Mouse (Mus musculus): ENCODE results near the gene Zfp975.
"Not testable (repeated sequence)": the region's sequence is repeated elsewhere in the genome, so short reads cannot be mapped to it uniquely, and the experiment has no call there.

Gene Zfp975

DNA sequence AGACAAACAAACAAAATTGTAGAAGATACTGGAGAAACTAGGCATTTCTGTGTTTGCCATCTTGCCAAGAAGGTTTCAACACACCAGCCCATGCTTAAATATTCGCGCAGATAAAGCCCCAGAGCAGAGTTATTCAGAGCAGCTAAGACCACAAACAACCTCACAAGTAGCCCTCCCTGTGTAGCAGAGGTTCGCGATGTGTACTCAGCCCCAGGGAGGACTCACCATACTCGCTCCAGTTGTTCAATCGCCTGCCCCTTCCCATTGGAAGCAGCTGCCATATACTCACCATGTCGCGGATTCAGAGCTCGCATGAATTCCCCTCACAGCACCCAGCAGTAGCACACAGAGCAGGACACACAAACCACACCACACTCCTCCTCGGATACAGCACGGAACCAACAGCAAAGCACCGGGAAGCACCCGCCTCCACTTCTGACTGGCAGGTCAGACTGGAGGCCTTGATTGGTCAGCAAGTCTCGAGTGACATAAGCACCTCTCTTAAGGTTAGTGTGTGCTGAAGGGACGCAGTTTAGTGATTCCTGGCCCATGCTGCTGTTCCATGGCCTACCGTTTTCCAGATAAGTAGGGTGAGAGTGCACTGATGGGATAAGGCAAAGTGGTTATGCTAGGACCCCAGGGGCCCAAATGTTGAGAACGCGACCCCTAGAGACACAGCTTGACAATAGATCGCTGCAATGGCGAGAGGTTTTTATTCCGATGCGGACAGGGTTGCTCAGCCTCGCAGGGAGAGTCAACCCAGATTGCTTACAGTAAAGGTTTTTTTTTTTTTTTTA lies at the start of gene Zfp975:
Gene Zfp975 (minus strand): TSS at position 381 of the 797 bp plus-strand sequence.
- DNase-seq (ENCODE audit: low spot score): peak; percentile 78

DNA sequence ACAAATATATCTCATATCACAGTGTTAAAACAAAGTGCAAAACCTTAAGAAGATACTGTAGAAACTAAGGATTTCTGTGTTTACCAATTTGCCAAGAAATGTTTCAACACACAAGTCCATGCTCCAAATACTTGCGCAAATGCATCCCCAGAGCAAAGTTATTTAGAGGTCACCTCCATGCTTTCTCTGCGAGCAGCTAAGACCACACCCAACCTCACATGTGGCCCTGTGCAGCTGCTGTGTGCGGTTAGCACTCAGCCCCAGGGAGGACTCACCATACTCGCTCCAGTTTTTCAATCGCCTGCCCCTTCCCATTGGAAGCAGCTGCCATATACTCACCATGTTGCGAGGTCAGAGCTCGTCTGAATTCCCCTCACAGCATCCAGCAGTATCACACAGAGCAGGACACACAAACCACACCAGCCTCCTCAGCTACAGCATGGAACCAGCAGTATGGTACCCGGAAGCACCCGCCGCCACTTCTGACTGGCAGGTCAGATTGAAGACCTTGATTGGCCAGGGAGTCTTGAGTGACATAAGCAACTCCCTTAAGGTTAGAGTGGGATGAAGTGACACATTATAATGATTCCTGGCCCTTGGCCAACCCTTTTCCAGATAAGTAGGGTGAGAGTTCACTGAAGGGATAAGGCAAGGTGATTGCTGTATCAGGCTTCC lies 46.1 kb upstream of the Zfp975 start:
- DNase-seq (ENCODE audit: low spot score): no peak

DNA sequence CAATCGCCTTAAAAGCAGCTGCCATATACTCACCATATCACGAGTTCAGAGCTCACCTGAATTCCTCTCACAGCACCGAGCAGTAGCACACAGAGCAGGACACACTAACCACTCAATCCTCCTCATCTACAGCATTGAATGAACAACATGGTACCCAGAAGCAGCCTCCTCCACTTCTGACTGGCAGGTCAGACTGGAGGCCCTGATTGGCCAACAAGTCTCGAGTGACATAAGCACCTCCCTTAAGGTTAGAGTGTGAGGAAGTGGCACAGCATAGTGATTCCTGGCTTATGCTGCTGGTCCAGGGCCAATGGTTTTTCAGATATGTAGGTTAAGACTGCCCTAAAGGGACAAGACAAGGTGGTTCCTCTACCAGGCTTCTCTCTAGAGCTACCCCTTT lies 34.4 kb upstream of the Zfp975 start, which contains the start of gene Gm17067:
Gene Gm17067 (minus strand): TSS at position 101 of the 400 bp plus-strand sequence.
- not testable (repeated sequence) for DNase-seq (ENCODE audit: low spot score)

DNA sequence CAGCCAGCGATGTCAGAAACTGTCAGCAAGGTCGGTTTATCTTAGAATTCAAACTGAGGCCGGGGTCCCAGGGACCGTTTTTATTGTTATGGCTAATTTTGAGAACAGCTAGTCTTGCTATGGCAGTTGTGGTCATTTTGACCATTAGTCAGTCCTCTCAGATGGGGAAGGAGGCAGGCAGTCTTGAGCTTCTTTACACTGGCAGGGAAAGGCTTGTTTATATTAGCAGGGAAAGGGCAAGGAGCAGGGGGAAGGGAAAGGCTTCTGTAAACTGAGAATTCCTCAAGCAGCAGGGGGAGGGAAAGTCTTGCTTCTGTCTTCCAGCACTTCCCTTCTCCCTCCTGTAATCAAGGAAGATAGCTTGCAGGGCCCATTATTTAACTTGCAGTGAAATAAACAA lies 709 bp upstream of the Zfp975 start:
- peak; percentile 9 for DNase-seq (ENCODE audit: low spot score)

DNA sequence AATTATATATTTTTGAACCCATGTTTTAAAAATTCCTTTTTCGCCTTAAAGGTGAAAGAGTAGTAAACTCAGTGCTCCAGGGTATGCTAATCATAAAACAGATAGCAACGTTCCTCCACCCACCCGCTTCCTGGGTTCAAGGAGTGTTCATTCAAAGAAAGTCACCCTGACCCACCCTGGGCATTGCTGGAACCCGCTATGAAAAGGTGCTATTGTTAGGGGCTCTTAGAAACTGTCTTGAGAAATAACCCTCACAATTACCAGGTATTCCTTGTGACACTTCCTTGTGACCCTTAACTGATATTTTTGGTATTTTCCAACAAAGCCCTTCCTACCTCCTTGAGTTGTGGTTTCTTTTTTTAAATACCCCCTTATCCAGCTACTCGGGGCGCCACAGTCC lies 12.5 kb downstream of the Zfp975 start:
- DNase-seq (ENCODE audit: low spot score): not testable (repeated sequence)

DNA sequence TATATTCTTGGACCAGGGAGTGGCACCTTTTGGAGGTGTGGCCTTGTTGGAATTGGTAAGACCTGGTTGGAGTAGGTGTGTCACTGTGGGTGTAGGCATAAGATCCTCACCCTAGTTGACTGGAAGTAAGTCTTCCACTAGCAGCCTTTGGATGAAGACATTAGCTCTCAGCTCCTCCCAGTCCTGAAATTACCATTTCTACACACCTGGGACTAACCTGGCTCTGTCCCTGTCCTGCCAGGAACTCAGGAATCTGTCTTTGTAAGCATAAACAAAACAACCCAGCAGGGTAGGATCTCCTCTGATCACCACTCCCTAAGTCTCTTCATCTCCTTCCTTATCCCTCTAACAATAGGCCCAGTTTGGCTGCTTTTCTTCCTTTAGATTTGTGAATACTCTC lies 12.9 kb downstream of the Zfp975 start:
- not testable (repeated sequence) for DNase-seq (ENCODE audit: low spot score)

- not testable (repeated sequence) for DNase-seq (ENCODE audit: low spot score)
Observed at GRCm38 (mm10) chr7:42660140-42660539, 32.4 kb downstream of the Zfp975 start.

- DNase-seq (ENCODE audit: low spot score): not testable (repeated sequence)
Observed at GRCm38 (mm10) chr7:42655211-42655610, 37.3 kb downstream of the Zfp975 start.

- peak; percentile 4 for DNase-seq (ENCODE audit: low spot score)
Observed at GRCm38 (mm10) chr7:42643120-42643620, 49.4 kb downstream of the Zfp975 start.

DNA sequence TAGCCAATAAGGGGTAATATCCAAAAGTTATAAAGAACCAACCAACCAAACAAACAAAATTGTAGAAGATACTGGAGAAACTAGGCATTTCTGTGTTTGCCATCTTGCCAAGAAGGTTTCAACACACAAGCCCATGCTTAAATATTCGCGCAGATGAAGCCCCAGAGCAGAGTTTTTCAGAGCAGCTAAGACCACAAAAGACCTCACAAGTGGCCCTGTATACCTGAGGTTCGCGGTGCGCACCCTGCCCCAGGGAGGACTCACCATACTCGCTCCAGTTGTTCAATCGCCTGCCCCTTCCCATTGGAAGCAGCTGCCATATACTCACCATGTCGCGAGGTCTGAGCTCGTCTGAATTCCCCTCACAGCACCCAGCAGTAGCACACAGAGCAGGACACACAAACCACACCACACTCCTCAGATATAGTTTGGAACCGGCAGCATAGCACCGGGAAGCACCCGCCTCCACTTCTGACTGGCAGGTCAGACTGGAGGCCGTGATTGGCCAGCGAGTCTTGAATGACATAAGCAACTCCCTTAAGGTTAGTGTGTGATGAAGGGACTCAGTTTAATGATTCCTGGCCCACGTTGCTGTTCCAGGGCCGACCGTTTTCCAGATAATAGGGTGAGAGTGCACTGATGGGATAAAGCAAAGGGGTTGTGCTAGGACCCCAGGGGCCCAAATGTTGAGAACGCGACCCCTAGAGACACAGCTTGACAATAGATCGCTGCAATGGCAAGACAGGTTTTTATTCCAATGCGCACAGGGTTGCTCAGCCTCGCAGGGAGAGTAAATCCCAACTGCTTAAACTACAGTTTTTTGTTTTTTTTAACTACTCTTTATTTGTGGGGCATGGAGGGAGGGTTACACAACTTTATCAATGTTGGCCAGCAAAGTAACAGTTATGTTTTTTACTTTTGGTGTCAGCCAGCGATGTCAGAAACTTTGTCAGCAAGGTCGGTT lies 50.1 kb downstream of the Zfp975 start, which contains the start of gene Zfp976:
Gene Zfp976 (minus strand): TSS at position 437 of the 964 bp plus-strand sequence.
- peak; percentile 71 for DNase-seq (ENCODE audit: low spot score)

DNA sequence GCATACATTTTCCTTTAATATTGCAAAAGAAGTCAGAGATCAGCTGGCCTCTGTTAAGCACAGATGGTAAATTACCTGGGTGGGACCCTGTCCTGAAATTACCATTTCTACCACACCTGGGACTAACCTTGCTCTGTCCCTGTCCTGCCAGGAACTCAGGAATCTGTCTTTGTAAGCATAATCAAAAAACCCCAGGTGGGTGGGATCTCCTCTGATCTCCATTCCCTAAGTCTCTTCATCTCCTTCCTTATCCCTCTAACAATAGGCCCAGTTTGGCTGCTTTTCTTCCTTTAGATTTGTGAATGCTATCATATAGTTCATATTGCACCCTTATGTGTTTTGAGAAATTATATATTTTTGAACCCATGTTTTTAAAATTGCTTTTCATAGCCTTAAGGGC lies 61.5 kb downstream of the Zfp975 start:
- not testable (repeated sequence) for DNase-seq (ENCODE audit: low spot score)

Measured in ovary, postnatal 36 days (tissue).